17 mouse cellular contexts compared by ENCODE assay signal in genomic region chr2:33635323-33636116, GRCm38 (mm10). TPM values are rescaled to one million over a fixed set of nuclear protein-coding genes. Genes with fewer than 3 reads are reported as not detected.
DNase-seq lines count a peak whose midpoint lies in the region; ATAC-seq and TF ChIP-seq lines count a peak whose summit lies in the region.
"Had no signal": no experiment of that assay in that cellular context is flagged by ENCODE, and none has a peak within 500 bp of the region (broad histone marks: within the 10 kb centered on the region; RNA-seq: fewer than 3 reads in every experiment).

No protein-coding gene starts in this region.

- WGBS in kidney, embryonic 16.5 days: 12% methylated on average over 19 of the region's 19 CpGs
- WGBS in hindbrain, embryonic 11.5 days: 2% methylated on average over 19 of the region's 19 CpGs
- 14% methylated on average over 19 of the region's 19 CpGs for WGBS in limb, embryonic 15.5 days
- 2% methylated on average over 19 of the region's 19 CpGs for WGBS in neural tube, embryonic 13.5 days

- no peak overlapping the region for H3K27ac ChIP-seq in kidney, embryonic 16.5 days (ENCODE audit: low read length)
- 0 out of 2 replicates have a peak overlapping the region, but pooled peaks have one; percentile 20 for H3K27ac ChIP-seq in hindbrain, embryonic 11.5 days (ENCODE audit: low read depth, low read length)
- peak overlapping the region; percentile 48 for H3K27ac ChIP-seq in limb, embryonic 15.5 days
- peak overlapping the region; percentile 95 for H3K27ac ChIP-seq in neural tube, embryonic 13.5 days (replicated peaks)
- no peak overlapping the region for H3K27ac ChIP-seq in layer of hippocampus, adult 2 months
- H3K27ac ChIP-seq: forebrain, embryonic 12.5 days; stomach, postnatal 0 days had no signal

- peaks cover 24% of the 10 kb centered on the region for H3K4me1 ChIP-seq in kidney, embryonic 16.5 days (ENCODE audit: insufficient read depth, low read length)
- H3K4me1 ChIP-seq in hindbrain, embryonic 11.5 days (replicated peaks; ENCODE audit: control insufficient read depth, insufficient read depth, low read length): peaks cover 13% of the 10 kb centered on the region
- H3K4me1 ChIP-seq in limb, embryonic 15.5 days: peaks cover 57% of the 10 kb centered on the region
- peaks cover 54% of the 10 kb centered on the region for H3K4me1 ChIP-seq in neural tube, embryonic 13.5 days (replicated peaks)

- H3K36me3 ChIP-seq in kidney, embryonic 16.5 days (ENCODE audit: insufficient read depth, low read length): no peaks in the 10 kb centered on the region
- no peaks in the 10 kb centered on the region for H3K36me3 ChIP-seq in hindbrain, embryonic 11.5 days (ENCODE audit: control insufficient read depth, insufficient read depth, low read length)
- no peaks in the 10 kb centered on the region for H3K36me3 ChIP-seq in limb, embryonic 15.5 days
- no peaks in the 10 kb centered on the region for H3K36me3 ChIP-seq in neural tube, embryonic 13.5 days
- H3K36me3 ChIP-seq: forebrain, embryonic 12.5 days had no signal

- TF ChIP-seq CTCF in layer of hippocampus, adult 2 months (conservative IDR thresholded peaks at IDR 0.05): no peak

- peak overlapping the region; percentile 21 for H3K4me3 ChIP-seq in kidney, embryonic 16.5 days (ENCODE audit: low read length)
- H3K4me3 ChIP-seq in hindbrain, embryonic 11.5 days (ENCODE audit: low read depth, low read length): peak overlapping the region; percentile 27
- peak overlapping the region; percentile 55 for H3K4me3 ChIP-seq in limb, embryonic 15.5 days
- peak overlapping the region; percentile 53 for H3K4me3 ChIP-seq in neural tube, embryonic 13.5 days
- H3K4me3 ChIP-seq in layer of hippocampus, adult 2 months: no peak overlapping the region
- H3K4me3 ChIP-seq: forebrain, embryonic 12.5 days had no signal

- no peak overlapping the region for H3K9ac ChIP-seq in kidney, embryonic 16.5 days (replicated peaks; ENCODE audit: low read length)
- peak overlapping the region; percentile 37; the same call in 1 of the 2 replicates for H3K9ac ChIP-seq in hindbrain, embryonic 11.5 days (ENCODE audit: low read depth, low read length)
- H3K9ac ChIP-seq in limb, embryonic 15.5 days: no peak overlapping the region
- H3K9ac ChIP-seq in neural tube, embryonic 13.5 days: peak overlapping the region; percentile 86
- H3K9ac ChIP-seq: forebrain, embryonic 12.5 days had no signal

- no peak for DNase-seq in kidney, postnatal 14 days
- peak; percentile 72 for DNase-seq in hindbrain, embryonic 11.5 days (ENCODE audit: low spot score)
- DNase-seq in cerebellum, postnatal 36 days: no peak
- DNase-seq in layer of hippocampus, postnatal 14 days (ENCODE audit: low spot score in 2 of 2): no peak
- no peak for DNase-seq in layer of hippocampus, adult 2 months (ENCODE audit: low spot score in 2 of 2)
- DNase-seq: adrenal gland, adult 8-10 months; heart, postnatal 4 days; kidney, adult 9 months had no signal

- H3K27me3 ChIP-seq in kidney, embryonic 16.5 days (ENCODE audit: insufficient read depth, low read length): peaks cover 96% of the 10 kb centered on the region
- H3K27me3 ChIP-seq in hindbrain, embryonic 11.5 days (ENCODE audit: control insufficient read depth, insufficient read depth, low read length): peaks cover 92% of the 10 kb centered on the region
- H3K27me3 ChIP-seq in limb, embryonic 15.5 days: peaks cover 89% of the 10 kb centered on the region
- peaks cover 100% of the 10 kb centered on the region for H3K27me3 ChIP-seq in neural tube, embryonic 13.5 days
- H3K27me3 ChIP-seq: Patski had no signal

- H3K4me2 ChIP-seq in kidney, embryonic 16.5 days (replicated peaks; ENCODE audit: low read depth, low read length): peak overlapping the region; percentile 40
- H3K4me2 ChIP-seq in hindbrain, embryonic 11.5 days (replicated peaks; ENCODE audit: low read depth, low read length): peak overlapping the region; percentile 17
- H3K4me2 ChIP-seq in limb, embryonic 15.5 days: peak overlapping the region; percentile 39
- peak overlapping the region; percentile 62 for H3K4me2 ChIP-seq in neural tube, embryonic 13.5 days
- H3K4me2 ChIP-seq: forebrain, embryonic 12.5 days had no signal

- H3K9me3 ChIP-seq in kidney, embryonic 16.5 days (ENCODE audit: low read length): no peaks in the 10 kb centered on the region
- H3K9me3 ChIP-seq in hindbrain, embryonic 11.5 days (ENCODE audit: control insufficient read depth, low read length): no peaks in the 10 kb centered on the region
- H3K9me3 ChIP-seq in limb, embryonic 15.5 days: no peaks in the 10 kb centered on the region
- H3K9me3 ChIP-seq in neural tube, embryonic 13.5 days: no peaks in the 10 kb centered on the region
- H3K9me3 ChIP-seq: forebrain, embryonic 12.5 days had no signal

- ATAC-seq in kidney, embryonic 16.5 days (ENCODE audit: low FRiP score, low TSS enrichment): no peak
- no peak for ATAC-seq in hindbrain, embryonic 11.5 days (ENCODE audit: low FRiP score)
- ATAC-seq in limb, embryonic 15.5 days (ENCODE audit: insufficient number of reproducible peaks, low FRiP score, low TSS enrichment, low read depth): no peak
- ATAC-seq in neural tube, embryonic 13.5 days (ENCODE audit: low read depth): no peak
- ATAC-seq: CD4-positive, CD25-positive, alpha-beta regulatory T cell, adult 4 months; Patski had no signal

RNA-seq across cellular contexts. Expression of gene Lmx1b, which starts 4.8 kb away (rescaled TPM):
- polyA plus RNA-seq in kidney, embryonic 16.5 days (2015; fragmentation: Nextera tagmentation; extraction: Ambion mirVana): 0.94 and 1.3 TPM in 2 replicates
- polyA plus RNA-seq in hindbrain, embryonic 11.5 days (2014; fragmentation: Nextera tagmentation; extraction: Ambion mirVana): 4.2 and 5.0 TPM in 2 replicates
- polyA plus RNA-seq in limb, embryonic 15.5 days (2015; fragmentation: Nextera tagmentation; extraction: Ambion mirVana): 2.9 and 4.1 TPM in 2 replicates
- 9.1 and 11.1 TPM in 2 replicates for polyA plus RNA-seq in neural tube, embryonic 13.5 days (2015; fragmentation: Nextera tagmentation; extraction: Ambion mirVana)
- total RNA-seq in layer of hippocampus, postnatal 14 days (2021): under 1 TPM; 0.17 to 0.28 TPM
- under 1 TPM; 0.10 to 0.41 TPM for total RNA-seq in layer of hippocampus, adult 2 months (2021)
- total RNA-seq: megakaryocyte, adult 5-6 weeks had no signal
- polyA plus RNA-seq: CD4-positive, CD25-positive, alpha-beta regulatory T cell, adult 4 months; liver, embryonic 16.5 days; stomach, postnatal 0 days had no signal

Comparison
In these comparisons a context has a peak if more than half of its experiments do, and no peak if none do; other contexts are left out.
1. H3K27ac ChIP-seq: peak in hindbrain, embryonic 11.5 days (single experiment), limb, embryonic 15.5 days (single experiment) and neural tube, embryonic 13.5 days (single experiment); none in kidney, embryonic 16.5 days (single experiment) and layer of hippocampus, adult 2 months (single experiment).
2. H3K9ac ChIP-seq: peak in hindbrain, embryonic 11.5 days (single experiment) and neural tube, embryonic 13.5 days (single experiment); none in kidney, embryonic 16.5 days (single experiment) and limb, embryonic 15.5 days (single experiment).
3. Peak in every context shown above with its lines, with median percentiles within 50 percentile points of each other: H3K4me2 ChIP-seq.